Mouse (Mus musculus) testis, postnatal 10 days (tissue): Measurements from ENCODE around the gene Bahcc1.
A peak's percentile ranks its signal among the peaks of the same experiment; 100 is the strongest.

Experiments
- DNase-seq: peaks from one replicate; pipeline ENCODE4 v3.0.0; 2021; ENCODE audit warnings: low spot score

Gene Bahcc1

DNA sequence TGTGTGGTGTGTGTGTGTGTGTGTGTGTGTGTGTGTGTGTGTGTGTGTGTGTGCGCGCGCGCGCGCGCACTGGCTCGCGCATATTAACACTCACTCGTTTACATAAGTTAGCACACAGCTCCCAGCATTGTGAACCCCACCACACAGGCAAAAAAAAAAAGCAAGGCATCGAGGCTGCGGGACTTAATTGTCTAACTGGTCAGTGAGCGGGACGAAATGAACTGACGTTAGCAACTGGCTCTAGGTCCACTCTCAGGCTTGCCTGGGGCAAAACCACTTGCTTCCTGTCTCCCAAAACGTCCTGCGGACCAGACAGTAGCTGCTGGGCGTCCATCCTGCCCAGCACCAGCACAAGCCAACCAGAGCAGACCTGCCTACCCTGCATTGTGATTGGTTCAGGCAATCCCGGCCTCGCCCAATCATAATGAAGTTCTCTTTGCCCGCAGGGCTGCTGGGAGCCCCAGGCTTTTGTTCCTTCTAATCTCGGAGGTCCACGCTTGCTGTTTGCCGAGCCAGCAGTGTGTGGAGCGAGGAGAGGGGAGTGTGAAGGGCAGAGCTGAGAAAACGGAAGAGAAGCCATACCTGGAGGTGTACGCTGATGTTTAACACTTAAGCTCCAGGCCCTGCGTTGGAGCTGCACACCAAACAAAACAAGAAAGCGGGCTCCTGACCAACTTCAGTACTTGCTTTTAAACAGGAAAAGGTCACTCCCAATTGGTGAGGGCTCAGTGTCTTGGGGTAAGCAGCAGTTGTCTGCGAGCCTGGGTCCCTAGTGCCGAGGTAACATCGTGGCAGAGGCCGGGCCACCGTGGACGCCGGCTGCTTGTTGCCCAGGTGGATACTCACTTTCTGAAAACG is 83.3 kb downstream of the Bahcc1 start:
- DNase-seq, result peak; percentile 84

DNA sequence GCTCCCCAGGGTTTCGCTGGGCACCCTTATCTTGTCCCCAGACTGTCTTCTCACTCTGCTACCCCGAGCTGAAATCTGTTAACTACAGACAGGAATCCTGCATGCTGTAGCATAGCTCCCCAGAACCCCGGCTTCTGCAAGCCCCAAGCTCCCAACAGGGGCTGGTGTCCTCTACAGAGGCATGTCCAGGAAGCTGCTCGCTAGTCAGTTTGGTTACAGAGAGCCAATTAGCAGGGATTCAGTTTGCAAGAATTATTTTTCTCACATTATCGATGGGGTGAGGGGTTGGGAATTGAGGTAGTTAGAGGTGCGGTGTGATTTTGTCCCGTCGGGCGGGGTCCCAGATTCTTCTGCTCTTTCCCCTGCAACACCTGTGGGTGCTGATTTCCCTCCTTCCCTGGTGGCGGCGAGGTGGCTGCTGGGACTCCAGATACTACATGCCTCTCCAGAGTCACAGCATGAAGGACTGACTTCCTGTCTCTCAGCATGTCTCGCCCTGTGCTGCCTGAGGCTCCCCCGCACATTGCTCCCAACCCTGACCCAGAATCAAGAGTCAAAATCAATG is 84.0 kb downstream of the Bahcc1 start:
- DNase-seq, result no peak

DNA sequence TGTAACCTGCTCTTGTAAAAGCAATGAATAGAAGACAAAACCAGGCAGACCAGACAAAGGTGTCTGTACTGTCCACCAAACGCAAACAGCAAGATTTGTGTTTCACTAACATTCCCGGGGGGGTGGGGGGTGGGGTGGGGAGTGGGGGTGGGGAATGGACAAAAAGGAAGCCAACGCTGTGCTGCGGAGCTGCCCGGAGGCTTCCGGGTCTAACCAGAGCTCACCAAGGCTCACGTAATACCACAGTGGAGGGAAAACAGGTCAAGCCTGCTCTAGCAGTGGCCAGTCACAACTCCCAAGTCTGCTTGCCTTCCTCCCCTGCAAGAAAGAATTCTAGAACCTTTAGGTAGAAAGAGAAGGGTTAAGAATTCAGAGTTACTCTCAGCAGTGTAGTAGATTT is 84.7 kb downstream of the Bahcc1 start:
- no peak for DNase-seq

DNA sequence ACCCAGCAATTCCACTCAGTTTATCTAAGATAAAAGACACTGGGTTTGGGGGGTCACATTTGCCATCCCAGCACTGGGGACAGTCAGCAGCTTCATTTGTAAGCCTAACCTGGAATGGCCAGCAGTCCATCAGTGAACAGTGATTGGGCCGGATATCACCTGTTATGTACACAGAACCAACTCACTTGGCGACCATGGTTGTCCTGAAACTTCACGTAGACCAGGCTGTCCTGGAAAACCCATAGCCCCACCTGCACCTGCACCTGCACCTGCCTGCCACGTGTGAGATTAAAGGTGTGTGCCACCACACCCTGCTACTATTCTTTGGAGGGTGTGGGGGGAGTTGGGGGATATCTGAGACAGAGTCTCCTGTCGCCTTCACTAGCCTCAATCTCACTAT is 86.6 kb downstream of the Bahcc1 start:
- DNase-seq, result no peak

DNA sequence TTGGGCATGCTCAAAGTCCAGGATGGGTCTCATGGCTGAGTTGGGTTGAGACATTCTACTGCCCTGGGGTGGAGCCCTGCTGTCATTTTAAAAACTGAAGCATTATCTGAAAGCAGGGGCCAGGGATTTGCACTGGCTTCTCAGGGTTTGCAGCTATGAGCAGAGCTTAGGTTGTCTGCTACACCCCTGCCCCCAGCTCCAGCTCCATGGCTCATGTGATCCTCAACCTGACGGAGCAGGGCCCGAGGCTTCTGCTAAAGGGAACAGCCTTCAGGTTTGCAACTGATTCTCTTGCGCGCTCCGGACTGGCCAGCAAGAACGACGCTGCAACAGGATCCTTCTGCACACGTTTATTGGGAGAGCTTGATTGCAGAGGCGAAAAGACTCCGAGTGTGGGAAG is 87.4 kb downstream of the Bahcc1 start:
- DNase-seq, result no peak

DNA sequence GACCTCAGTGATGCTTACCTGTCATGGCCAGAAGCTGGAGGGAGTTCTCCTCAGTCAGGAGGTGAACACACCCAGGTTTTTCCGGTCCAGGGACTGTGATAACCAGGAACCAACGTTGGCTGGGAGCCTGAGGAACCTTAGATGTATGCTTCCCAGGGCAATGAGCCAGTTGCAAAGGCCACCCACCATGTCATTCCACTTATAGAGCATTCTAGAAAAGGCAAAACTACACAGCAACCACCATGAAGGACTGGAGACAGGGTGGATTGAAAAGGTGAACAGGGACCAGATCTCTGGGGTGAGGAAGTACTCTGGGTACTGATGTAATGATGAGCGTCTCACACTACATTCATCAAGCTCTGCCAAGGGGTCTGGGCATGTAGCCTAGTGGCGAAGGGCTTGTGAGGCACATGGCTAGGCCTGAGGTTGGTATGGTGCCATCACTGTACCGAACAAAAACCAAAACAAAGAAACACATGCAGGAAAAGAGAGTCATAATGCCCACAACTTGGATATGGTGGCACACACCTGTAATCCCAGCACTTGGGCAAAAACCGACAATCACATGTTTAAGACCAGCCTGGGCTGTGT is 102.8 kb downstream of the Bahcc1 start:
- DNase-seq, result no peak

DNA sequence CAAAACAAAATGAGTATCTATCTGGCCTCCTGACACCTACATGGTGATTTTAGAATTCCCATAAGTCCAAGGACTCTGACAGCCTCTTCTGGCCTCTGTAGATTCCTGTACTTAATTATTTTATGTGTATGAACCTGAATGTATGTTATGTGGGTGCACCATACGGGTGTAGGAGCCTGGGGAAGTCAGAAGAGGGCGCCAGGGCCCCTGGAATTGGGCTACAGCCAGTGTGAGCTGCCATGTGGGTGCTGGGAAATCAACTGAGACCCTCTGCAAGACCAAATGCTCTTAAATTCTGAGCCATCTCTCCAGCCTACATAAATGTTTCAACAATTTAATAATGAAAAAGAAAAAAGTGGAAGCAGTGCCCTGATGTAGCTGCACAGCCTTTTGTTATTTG is 104.7 kb downstream of the Bahcc1 start:
- no peak for DNase-seq

DNA sequence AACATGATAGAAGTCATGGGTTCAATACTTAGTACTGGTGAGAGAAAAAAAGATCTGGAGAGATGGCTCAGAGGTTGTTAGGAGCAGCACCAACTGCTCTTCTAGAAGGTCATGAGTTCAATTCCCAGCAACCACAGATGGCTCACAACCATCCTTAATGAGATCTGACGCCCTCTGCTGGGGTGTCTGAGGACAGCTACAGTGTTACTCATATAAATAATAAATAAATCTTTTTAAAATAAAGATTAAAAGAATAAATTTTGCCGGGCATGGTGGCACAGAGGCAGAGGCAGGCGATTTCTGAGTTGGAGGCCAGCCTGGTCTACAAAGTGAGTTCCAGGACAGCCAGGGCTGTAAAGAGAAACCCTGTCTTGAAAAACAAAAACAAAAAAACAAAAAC is 106.0 kb downstream of the Bahcc1 start:
- DNase-seq, result no peak

DNA sequence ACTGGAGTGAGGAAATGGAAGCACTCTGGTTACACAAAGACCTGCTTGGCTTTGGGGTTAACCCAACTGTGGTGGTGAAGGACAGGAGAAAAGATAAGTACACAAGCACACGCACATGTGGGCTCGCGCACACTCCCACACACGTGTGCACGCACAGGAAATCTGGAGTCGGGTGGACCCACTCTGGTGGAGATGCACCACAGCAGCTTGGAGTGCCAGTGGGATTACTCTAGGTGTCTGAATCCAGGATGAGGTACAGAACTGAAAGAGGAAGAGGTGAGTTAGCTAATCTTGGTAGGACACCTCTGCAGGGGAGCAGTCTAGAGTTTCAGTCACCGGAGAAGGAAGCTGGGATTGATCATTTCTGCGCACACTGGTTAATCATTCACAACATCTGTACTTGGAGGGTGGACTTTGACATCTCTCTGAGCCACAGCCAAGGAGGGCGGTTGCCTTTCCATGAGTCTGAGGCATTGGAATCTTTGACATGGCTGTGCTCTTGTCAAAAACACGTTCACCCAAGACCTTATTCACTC is 107.3 kb downstream of the Bahcc1 start:
- DNase-seq, result no peak

DNA sequence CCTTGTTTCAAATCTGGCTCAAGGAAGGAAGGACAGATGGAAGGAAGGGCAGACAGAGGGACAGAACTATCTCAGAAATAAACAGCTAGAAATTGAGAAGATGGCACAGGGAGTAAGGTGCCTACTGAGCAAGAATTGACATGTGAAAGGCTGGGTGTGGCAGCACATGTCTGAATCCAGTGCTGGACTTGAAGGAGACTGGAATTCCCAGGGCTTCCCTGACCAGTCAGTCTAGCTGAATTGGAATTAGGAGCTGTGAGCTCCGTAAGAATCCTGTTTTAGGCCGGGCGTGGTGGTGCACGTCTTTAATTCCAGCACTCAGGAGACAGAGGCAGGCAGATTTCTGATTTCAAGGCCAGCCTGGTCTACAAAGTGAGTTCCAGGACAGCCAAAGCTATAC is 108.9 kb downstream of the Bahcc1 start:
- no peak for DNase-seq
